Mouse (Mus musculus) adrenal gland, postnatal 36 days (tissue): ENCODE measurements around the gene Nrxn3. TPM values are rescaled to one million over a fixed set of nuclear protein-coding genes. Genes with fewer than 3 reads are reported as not detected.

ENCODE experiments used
- DNase-seq, 2 experiments: peaks; one replicate each; pipeline ENCODE4 v3.0.0; 2021; ENCODE audit warnings: mixed read lengths in 1 of 2
- total RNA-seq, 2 experiments: library from RNA; stranded (reverse); gene quantifications; 2 replicates each; pipeline ENCODE4 v1.2.3; 2021

Nrxn3 gene
- total RNA-seq, 2 experiments from 2014 or later = 0.20 TPM; not detected in 1

- no peak for DNase-seq
Measured at GRCm38 (mm10) chr12:89325864-89326560, 603.3 kb downstream of the Nrxn3 start.

- no peak for DNase-seq
Measured at GRCm38 (mm10) chr12:89331474-89332263, 609.0 kb downstream of the Nrxn3 start.

- no peak for DNase-seq
Measured at GRCm38 (mm10) chr12:89333486-89333885, 610.8 kb downstream of the Nrxn3 start.

GRCm38 (mm10) chr12:89364850-89365249, 642.2 kb downstream of the Nrxn3 start:
- DNase-seq = no peak

GRCm38 (mm10) chr12:89369939-89370338, 647.3 kb downstream of the Nrxn3 start:
- peak in 1 of 2 experiments; percentile 1 for DNase-seq

- DNase-seq = no peak
Measured at GRCm38 (mm10) chr12:89376600-89376999, 653.9 kb downstream of the Nrxn3 start.

GRCm38 (mm10) chr12:89377051-89377643, 654.5 kb downstream of the Nrxn3 start:
- no peak for DNase-seq

GRCm38 (mm10) chr12:89377687-89378086, 655.0 kb downstream of the Nrxn3 start:
- DNase-seq = no peak

GRCm38 (mm10) chr12:89383254-89383653, 660.6 kb downstream of the Nrxn3 start:
- DNase-seq = no peak

- no peak for DNase-seq
Measured at GRCm38 (mm10) chr12:89395121-89395792, 672.6 kb downstream of the Nrxn3 start.

- DNase-seq = no peak
Measured at GRCm38 (mm10) chr12:89436519-89436918, 713.8 kb downstream of the Nrxn3 start.

- no peak for DNase-seq
Measured at GRCm38 (mm10) chr12:89442323-89443038, 719.8 kb downstream of the Nrxn3 start.

- DNase-seq = peak; percentile 0 to 24
Measured at GRCm38 (mm10) chr12:89450667-89451298, 728.1 kb downstream of the Nrxn3 start.

GRCm38 (mm10) chr12:89470226-89470625, 747.5 kb downstream of the Nrxn3 start:
- no peak for DNase-seq

GRCm38 (mm10) chr12:89471289-89471688, 748.6 kb downstream of the Nrxn3 start:
- DNase-seq = no peak

GRCm38 (mm10) chr12:89471874-89472273, 749.2 kb downstream of the Nrxn3 start:
- no peak for DNase-seq

- peak in 1 of 2 experiments; percentile 12 for DNase-seq
Measured at GRCm38 (mm10) chr12:89479096-89479495, 756.4 kb downstream of the Nrxn3 start.

GRCm38 (mm10) chr12:89482223-89482622, 759.5 kb downstream of the Nrxn3 start:
- DNase-seq = peak in 1 of 2 experiments; percentile 0

GRCm38 (mm10) chr12:89504026-89504425, 781.4 kb downstream of the Nrxn3 start:
- no peak for DNase-seq

GRCm38 (mm10) chr12:89505121-89505764, 782.6 kb downstream of the Nrxn3 start:
- peak; percentile 23 to 33 for DNase-seq

- DNase-seq = no peak
Measured at GRCm38 (mm10) chr12:89508970-89509369, 786.3 kb downstream of the Nrxn3 start.
